Mouse (Mus musculus): ENCODE results near the gene Zcchc2. TPM values are rescaled to one million over a fixed set of nuclear protein-coding genes. Genes with fewer than 3 reads are reported as not detected.

Gene Zcchc2
- total RNA-seq, 2 experiments from 2014 or later, result 21.0 to 21.3 TPM

DNA sequence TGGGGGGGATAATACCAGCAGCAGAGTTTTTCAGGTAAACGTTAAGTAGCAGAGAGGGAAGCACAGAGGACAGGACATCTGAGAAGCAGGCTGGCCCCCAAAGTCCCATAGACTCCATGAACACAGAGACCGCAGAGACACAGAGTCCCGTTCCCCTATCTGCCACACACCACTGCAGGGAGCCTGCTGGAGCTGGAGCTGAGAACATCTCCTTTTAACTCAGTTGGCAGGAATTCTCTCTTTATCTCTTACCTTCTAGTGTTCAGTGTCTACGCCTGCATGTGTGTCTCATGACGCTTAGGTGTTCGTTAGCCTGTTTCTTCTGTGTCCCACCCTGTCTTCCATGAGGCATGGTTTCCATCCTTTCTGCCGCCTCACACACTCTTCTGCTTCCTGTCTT lies 83.0 kb downstream of the Zcchc2 start:
- no peak for DNase-seq

DNA sequence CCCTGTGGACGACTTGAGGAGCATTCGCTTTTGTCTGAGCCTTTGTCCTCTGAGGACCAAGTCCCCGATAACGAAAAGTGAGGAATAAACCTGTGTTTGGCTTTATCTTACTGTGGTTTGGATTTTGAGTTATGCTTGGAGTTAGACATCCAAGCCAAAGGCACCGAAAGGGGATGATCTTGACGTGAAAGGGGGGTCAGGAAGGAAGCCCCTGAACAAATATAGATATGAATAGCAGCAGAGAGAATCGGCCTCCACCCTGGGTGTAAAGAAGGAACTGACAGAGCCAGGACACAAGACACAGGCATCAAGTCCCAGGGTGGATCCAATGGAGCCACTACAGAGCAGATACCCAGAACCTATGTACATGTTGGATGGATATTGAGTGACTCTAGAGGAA lies 83.9 kb downstream of the Zcchc2 start:
- DNase-seq, result no peak

DNA sequence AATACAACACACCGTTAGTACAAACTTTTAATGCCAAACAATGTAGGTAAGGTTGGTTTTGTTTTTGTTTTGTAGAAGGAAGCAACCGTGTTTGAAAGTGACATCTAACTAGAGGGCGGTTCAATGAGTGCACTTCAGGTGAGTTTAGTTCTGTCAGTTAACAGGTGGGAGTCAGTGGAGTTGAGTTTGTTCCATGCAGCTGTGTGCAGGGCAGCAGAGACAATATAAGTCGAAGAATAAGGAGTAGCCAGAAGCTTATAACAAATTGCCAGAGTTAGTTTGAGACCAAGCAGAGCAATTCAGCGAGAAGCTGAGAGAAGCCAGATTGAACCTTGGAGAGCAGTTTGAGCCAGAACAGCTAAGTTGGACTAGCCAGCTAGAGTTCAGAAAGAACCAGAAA lies 84.5 kb downstream of the Zcchc2 start:
- no peak for DNase-seq

DNA sequence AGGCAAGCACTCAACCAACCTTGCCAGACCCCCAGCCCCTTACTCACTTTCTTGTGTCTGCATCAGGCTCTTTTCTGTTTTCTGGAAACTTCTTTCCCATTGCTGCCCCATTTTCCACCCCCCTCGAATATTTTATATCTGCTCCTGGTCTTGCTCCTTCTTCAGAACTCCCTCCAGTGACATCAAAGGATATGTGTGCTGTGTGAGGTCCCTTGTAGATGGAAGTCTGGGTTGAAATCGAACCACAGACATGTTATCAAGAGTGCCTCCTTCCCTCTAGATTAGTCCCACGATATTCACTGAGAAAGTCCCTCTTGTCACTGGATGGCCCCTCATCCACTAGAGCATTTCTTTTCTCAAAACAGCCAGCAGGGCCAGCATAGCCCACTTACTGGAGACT lies 86.4 kb downstream of the Zcchc2 start:
- no peak for DNase-seq

- DNase-seq, result no peak
Observed at GRCm38 (mm10) chr1:106077166-106077565, 87.0 kb downstream of the Zcchc2 start.

Other genes with a start within 250 kb of the Zcchc2 start
- 1 to 10 TPM; 2.8 to 2.9 TPM for gene Tnfrsf11a, start 209.7 kb upstream of the Zcchc2 start, total RNA-seq (2021)
- gene Phlpp1, start 181.3 kb downstream of the Zcchc2 start, total RNA-seq (2021), result 10 to 100 TPM; 82.0 to 88.0 TPM